Mouse (Mus musculus): ENCODE data around the gene Fam209.

GRCm38 (mm10) chr2:172440640-172441005 lies 31.7 kb upstream of the Fam209 start:
- TF ChIP-seq CHD2 (IDR thresholded peaks at IDR 0.05; ENCODE audit: low read depth, low read length) (no peak), MAFK (IDR thresholded peaks at IDR 0.05; ENCODE audit: insufficient read depth, low read depth, low read length) (no peak), ZC3H11A (IDR thresholded peaks at IDR 0.05; ENCODE audit: borderline replicate concordance, low read depth, low read length) (no peak)
